Mouse (Mus musculus) stomach, embryonic 16.5 days (tissue): Measurements from ENCODE around the gene Foxe3. TPM values are rescaled to one million over a fixed set of nuclear protein-coding genes. Genes with fewer than 3 reads are reported as not detected.

Source experiments
- polyA plus RNA-seq: library from polyadenylated mRNA; unstranded; fragments of >200 nt; fragmentation: Nextera tagmentation; extraction: Ambion mirVana; gene quantifications from 2 replicates; pipeline ENCODE4 v1.2.1, GENCODE M21; 2015

The Foxe3 gene
- polyA plus RNA-seq, 1 experiment from 2014 or later: not detected

Other genes starting within 250 kb of the Foxe3 start
- gene Gm12830, start 104.3 kb downstream of the Foxe3 start, polyA plus RNA-seq: not detected in 2 replicates
- gene Foxd2, start 17.1 kb downstream of the Foxe3 start, polyA plus RNA-seq: not detected in 2 replicates
- 121 and 123 TPM in 2 replicates for gene Cmpk1, start 61.2 kb upstream of the Foxe3 start, polyA plus RNA-seq
- gene Stil, start 74.1 kb upstream of the Foxe3 start, polyA plus RNA-seq: 9.4 and 10.2 TPM in 2 replicates
- gene Tal1, start 130.4 kb upstream of the Foxe3 start, polyA plus RNA-seq: 0.59 and 1.1 TPM in 2 replicates
- gene Pdzk1ip1, start 162.7 kb upstream of the Foxe3 start, polyA plus RNA-seq: 130 and 180 TPM in 2 replicates
- 0.46 and 0.61 TPM in 2 replicates for gene Cyp4x1, start 208.3 kb upstream of the Foxe3 start, polyA plus RNA-seq